Mouse (Mus musculus): ENCODE measurements around the gene Gm10837. TPM values are rescaled to one million over a fixed set of nuclear protein-coding genes. Genes with fewer than 3 reads are reported as not detected.
"Not testable (repeated sequence)": the region's sequence is repeated elsewhere in the genome, so short reads cannot be mapped to it uniquely, and the experiment has no call there.

The Gm10837 gene
- polyA plus RNA-seq, 1 experiment = not detected

DNA sequence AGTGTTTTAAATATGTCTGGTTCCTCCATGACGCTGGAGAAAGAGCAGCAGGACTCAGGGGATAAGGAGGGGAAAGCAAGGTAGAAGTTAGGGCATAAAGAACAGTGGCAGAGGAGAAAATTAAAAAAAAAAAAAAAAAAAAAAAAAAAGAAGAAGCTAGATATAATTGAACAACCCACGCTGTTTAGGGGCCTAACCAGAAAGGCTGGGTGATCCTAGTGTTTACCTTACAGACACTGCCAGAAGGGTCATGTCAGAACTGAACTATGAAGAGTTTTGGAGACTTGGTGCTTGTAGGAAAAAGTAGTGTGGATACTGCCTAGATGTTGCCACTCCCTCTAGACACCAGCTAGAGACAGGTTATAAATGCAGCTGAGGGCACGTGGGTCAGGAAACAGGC, 28.9 kb upstream of the Gm10837 start:
- 76% methylated on average over 3 of the region's 3 CpGs for WGBS
- no peak for DNase-seq (ENCODE audit: low read depth in 1 of 2, low spot score in 2 of 2)
- Histone ChIP-seq H3K27ac (ENCODE audit: insufficient read depth, low read length) (no peak overlapping the region), H3K27me3 (ENCODE audit: control insufficient read depth, insufficient read depth, low read length) (peaks cover 29% of the 10 kb centered on the region), H3K4me1 (ENCODE audit: control insufficient read depth, insufficient read depth, insufficient read length) (peaks cover 12% of the 10 kb centered on the region), H3K36me3 (ENCODE audit: control insufficient read depth, insufficient read depth, low read length) (no peaks in the 10 kb centered on the region), H3K4me3 (ENCODE audit: extremely low read depth, insufficient read depth, insufficient read length) (no peak overlapping the region)
- TF ChIP-seq CTCF (IDR thresholded peaks at IDR 0.05; ENCODE audit: extremely low read depth, insufficient read depth, insufficient read length, insufficient replicate concordance) (no peak), POLR2A (IDR thresholded peaks at IDR 0.05; ENCODE audit: low read depth, low read length) (no peak)

DNA sequence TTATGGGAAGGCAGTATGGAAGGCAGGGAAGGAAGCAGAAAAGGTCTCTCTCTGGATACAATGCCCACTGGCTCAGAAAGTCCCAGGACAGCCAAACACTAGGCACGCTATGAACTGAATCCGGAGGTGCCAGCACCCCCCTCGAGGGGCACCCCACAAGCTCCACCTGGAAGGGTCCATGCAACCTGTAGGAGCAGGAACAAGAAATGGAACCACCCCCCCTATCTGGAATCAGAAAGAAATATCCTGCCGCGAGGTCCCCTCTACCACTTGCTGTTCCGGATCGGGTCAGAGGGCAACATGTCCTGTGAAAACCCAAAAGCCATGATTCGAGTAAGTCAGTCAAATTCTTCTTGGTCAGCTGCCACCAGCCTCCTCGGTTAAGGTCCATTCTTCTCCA, 28.4 kb upstream of the Gm10837 start:
- WGBS = 75% methylated on average over 9 of the region's 9 CpGs
- H3K36me3 ChIP-seq (ENCODE audit: control insufficient read depth, insufficient read depth, low read length) = no peaks in the 10 kb centered on the region
- H3K27me3 ChIP-seq (ENCODE audit: control insufficient read depth, insufficient read depth, low read length) = peaks cover 31% of the 10 kb centered on the region
- peaks cover 12% of the 10 kb centered on the region for H3K4me1 ChIP-seq (ENCODE audit: control insufficient read depth, insufficient read depth, insufficient read length)
- H3K27ac ChIP-seq (ENCODE audit: insufficient read depth, low read length) = no peak overlapping the region
- H3K4me3 ChIP-seq (ENCODE audit: extremely low read depth, insufficient read depth, insufficient read length) = no peak overlapping the region
- TF ChIP-seq POLR2A (IDR thresholded peaks at IDR 0.05; ENCODE audit: low read depth, low read length) = no peak
- no peak for TF ChIP-seq CTCF (IDR thresholded peaks at IDR 0.05; ENCODE audit: extremely low read depth, insufficient read depth, insufficient read length, insufficient replicate concordance)
- DNase-seq (ENCODE audit: low read depth in 1 of 2, low spot score in 2 of 2) = no peak

- H3K27me3 ChIP-seq (ENCODE audit: control insufficient read depth, insufficient read depth, low read length) = peaks cover 31% of the 10 kb centered on the region
- H3K4me3 ChIP-seq (ENCODE audit: extremely low read depth, insufficient read depth, insufficient read length) = no peak overlapping the region
- TF ChIP-seq CTCF (IDR thresholded peaks at IDR 0.05; ENCODE audit: extremely low read depth, insufficient read depth, insufficient read length, insufficient replicate concordance) (no peak), POLR2A (IDR thresholded peaks at IDR 0.05; ENCODE audit: low read depth, low read length) (no peak)
- 64% methylated on average over 17 of the region's 17 CpGs for WGBS
- no peaks in the 10 kb centered on the region for H3K36me3 ChIP-seq (ENCODE audit: control insufficient read depth, insufficient read depth, low read length)
- H3K4me1 ChIP-seq (ENCODE audit: control insufficient read depth, insufficient read depth, insufficient read length) = peaks cover 12% of the 10 kb centered on the region
- no peak for DNase-seq (ENCODE audit: low read depth in 1 of 2, low spot score in 2 of 2)
- no peak overlapping the region for H3K27ac ChIP-seq (ENCODE audit: insufficient read depth, low read length)
These were observed 27.7 kb upstream of the Gm10837 start for GRCm38 (mm10) chr14:122462689-122463079.

GRCm38 (mm10) chr14:122463080-122463691, 27.2 kb upstream of the Gm10837 start:
- no peak for DNase-seq (ENCODE audit: low read depth in 1 of 2, low spot score in 2 of 2)
- Histone ChIP-seq H3K4me3 (ENCODE audit: extremely low read depth, insufficient read depth, insufficient read length) (peak overlapping the region; percentile 46; the same call in 1 of the 2 replicates), H3K4me1 (ENCODE audit: control insufficient read depth, insufficient read depth, insufficient read length) (peaks cover 12% of the 10 kb centered on the region), H3K36me3 (ENCODE audit: control insufficient read depth, insufficient read depth, low read length) (no peaks in the 10 kb centered on the region), H3K27me3 (ENCODE audit: control insufficient read depth, insufficient read depth, low read length) (peaks cover 34% of the 10 kb centered on the region), H3K27ac (ENCODE audit: insufficient read depth, low read length) (no peak overlapping the region)
- WGBS = 9% methylated on average over 40 of the region's 40 CpGs
- no peak for TF ChIP-seq POLR2A (IDR thresholded peaks at IDR 0.05; ENCODE audit: low read depth, low read length)
- no peak for TF ChIP-seq CTCF (IDR thresholded peaks at IDR 0.05; ENCODE audit: extremely low read depth, insufficient read depth, insufficient read length, insufficient replicate concordance)

GRCm38 (mm10) chr14:122463734-122464341, 26.5 kb upstream of the Gm10837 start:
- H3K36me3 ChIP-seq (ENCODE audit: control insufficient read depth, insufficient read depth, low read length); H3K27ac ChIP-seq (ENCODE audit: insufficient read depth, low read length); DNase-seq (ENCODE audit: low read depth in 1 of 2, low spot score in 2 of 2): not testable (repeated sequence)
- peak overlapping the region; percentile 46 for H3K4me3 ChIP-seq (ENCODE audit: extremely low read depth, insufficient read depth, insufficient read length)
- 1% methylated on average over 57 of the region's 58 CpGs for WGBS
- peaks cover 12% of the 10 kb centered on the region for H3K4me1 ChIP-seq (ENCODE audit: control insufficient read depth, insufficient read depth, insufficient read length)
- H3K27me3 ChIP-seq (ENCODE audit: control insufficient read depth, insufficient read depth, low read length) = peaks cover 35% of the 10 kb centered on the region

DNA sequence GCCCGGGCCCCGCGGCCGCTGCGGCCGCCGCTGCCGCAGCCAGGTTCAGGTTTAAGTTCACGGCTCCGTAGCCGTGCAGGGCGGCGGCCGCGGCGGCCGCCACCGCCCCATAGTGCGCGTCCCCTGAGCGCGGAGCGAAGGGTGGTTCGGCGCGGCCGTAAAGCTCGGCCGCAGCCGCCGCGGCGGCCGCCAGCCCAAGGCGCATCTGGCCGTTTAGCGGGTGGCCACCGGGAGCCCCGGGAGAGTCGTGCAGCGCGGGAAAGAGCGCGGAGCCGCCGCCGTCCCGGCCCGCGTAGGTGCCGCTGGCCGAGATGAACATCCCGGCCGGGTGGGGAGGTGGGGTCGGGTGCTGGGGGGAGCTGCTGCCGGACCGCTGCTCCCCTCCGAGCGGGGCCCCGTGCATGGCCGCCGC, 26.0 kb upstream of the Gm10837 start:
- no peaks in the 10 kb centered on the region for H3K36me3 ChIP-seq (ENCODE audit: control insufficient read depth, insufficient read depth, low read length)
- H3K4me1 ChIP-seq (ENCODE audit: control insufficient read depth, insufficient read depth, insufficient read length) = peaks cover 12% of the 10 kb centered on the region
- no peak overlapping the region for H3K27ac ChIP-seq (ENCODE audit: insufficient read depth, low read length)
- peaks cover 40% of the 10 kb centered on the region for H3K27me3 ChIP-seq (ENCODE audit: control insufficient read depth, insufficient read depth, low read length)
- peak overlapping the region; percentile 46 for H3K4me3 ChIP-seq (ENCODE audit: extremely low read depth, insufficient read depth, insufficient read length)
- no peak for DNase-seq (ENCODE audit: low read depth in 1 of 2, low spot score in 2 of 2)
- WGBS = under 1% methylated on average over 61 of the region's 62 CpGs
- no peak for TF ChIP-seq POLR2A (IDR thresholded peaks at IDR 0.05; ENCODE audit: low read depth, low read length)
